Mouse (Mus musculus): ENCODE measurements at regions not wholly inside any gene's neighbourhood (a gene's known extent, or its start where the extent isn't known, plus 50 kb on each side); places are given as distances from the start of the nearest gene placed in this dataset.
"Not testable (repeated sequence)": the region's sequence is repeated elsewhere in the genome, so short reads cannot be mapped to it uniquely, and the experiment has no call there.

DNA sequence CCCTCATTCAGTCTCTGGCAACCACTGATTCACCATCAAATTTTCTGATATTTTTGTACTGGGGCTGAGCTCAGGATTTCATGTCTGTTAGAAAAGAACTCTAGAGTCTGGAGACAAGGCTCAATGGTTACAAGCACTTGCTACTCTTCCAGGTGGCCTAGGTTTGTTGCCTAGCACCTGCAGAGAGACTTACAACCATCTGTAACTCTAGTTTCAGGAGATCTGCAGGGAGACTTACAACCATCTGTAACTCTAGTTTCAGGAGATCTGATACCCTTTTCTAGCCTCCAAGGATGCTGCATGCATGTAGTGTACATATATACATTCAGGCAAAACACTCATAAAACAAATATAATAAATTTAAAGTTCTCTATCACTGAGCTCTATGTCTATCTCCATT, 166.1 kb downstream of the Akr1d1 start:
- no peak for DNase-seq (ENCODE audit: low spot score)

DNA sequence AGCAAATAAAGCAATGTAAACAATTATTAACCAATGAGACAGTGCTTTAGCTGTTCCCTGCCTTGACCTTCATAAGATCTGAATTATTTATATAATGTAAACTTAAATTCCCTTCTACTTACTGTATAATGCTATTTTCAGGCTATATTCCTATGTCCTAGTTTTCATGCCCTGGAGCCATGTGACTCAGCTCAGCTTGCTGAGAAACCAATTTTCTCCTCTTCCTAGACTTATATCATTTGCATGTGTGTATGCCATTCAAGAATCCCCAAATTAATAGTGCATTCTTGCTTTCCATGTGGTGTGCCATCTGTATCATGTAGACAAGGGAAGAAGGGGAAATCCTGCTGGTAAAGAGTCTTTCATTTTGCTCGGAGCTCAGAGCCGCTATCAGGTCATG, 166.7 kb upstream of the Trim24 start:
- no peak for DNase-seq (ENCODE audit: low spot score)

DNA sequence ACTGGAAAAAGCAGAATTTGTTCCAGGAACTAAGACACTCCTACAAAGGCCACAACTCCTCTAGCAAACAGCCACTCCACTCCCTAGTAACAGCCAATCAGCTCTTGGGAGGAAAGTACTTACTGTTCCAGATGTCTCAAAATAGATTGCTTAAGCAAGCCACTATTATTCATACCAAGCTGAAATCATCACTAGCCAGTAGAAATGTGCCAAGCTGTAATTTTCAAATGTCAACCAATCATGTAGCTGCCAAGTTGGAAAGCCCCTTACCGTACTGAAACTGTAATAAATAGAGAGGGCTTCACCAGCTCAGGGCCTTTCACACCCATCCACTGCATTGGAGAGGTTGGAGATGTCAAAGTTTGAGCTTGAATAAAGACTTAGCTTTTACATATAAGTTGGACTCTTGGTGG, 164.9 kb upstream of the Trim24 start:
- DNase-seq (ENCODE audit: low spot score): no peak

DNA sequence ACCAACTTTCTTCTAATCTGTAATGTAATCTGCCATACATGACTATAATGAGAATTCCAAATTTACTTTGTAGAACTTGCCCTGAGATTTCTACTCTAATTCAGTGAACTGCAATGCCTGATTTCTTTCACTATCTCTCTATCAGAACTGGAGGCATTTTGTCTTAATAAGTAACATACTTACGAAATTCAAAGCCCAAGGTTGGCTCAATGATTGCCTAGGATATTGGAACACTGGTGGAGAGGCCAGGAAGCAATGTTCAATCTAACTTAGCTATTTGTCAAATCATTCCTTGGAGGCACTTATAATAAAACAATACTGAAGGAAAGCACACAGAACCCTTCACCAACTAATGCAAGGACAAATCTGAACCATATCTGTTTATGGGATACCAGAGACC, 162.9 kb upstream of the Trim24 start:
- DNase-seq (ENCODE audit: low spot score): not testable (repeated sequence)

DNA sequence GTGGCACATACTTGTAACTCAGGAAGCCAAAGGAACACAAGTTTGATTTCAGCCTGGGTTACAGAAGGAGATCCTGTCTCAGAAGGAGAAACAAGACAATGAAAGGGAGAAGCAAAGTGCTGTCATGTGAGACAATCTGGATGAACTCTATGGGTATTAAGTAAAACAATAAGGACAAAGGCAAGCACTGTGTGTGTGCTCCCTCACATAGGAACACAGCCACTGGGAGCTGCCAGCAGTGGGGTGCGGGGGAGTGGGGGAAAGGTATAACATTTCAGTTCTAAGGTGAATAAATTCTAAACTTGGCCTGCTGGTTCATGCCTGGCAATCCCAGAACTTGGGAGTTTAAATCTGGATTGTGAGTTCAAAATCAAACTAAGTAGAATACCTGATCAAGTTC, 158.8 kb upstream of the Trim24 start:
- DNase-seq (ENCODE audit: low spot score): no peak

DNA sequence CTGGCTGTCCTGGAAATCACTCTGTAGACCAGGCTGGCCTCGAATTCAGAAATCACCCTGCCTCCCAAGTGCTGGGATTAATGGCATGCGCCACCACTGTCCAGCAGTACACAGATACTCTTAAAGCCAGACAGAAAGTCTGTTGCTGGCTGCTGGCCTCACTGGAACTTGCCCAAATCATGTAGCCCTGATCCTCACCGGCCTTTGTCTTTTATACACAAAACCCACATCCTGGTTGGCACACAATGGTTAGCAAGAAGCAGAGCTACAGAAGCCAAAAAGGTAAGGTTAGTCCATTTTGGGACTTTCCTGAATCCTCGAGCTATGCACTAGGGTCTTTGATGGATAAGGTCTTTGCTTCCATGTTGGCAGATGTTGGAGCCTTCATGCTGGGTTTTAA, 157.2 kb upstream of the Trim24 start:
- DNase-seq (ENCODE audit: low spot score): no peak

DNA sequence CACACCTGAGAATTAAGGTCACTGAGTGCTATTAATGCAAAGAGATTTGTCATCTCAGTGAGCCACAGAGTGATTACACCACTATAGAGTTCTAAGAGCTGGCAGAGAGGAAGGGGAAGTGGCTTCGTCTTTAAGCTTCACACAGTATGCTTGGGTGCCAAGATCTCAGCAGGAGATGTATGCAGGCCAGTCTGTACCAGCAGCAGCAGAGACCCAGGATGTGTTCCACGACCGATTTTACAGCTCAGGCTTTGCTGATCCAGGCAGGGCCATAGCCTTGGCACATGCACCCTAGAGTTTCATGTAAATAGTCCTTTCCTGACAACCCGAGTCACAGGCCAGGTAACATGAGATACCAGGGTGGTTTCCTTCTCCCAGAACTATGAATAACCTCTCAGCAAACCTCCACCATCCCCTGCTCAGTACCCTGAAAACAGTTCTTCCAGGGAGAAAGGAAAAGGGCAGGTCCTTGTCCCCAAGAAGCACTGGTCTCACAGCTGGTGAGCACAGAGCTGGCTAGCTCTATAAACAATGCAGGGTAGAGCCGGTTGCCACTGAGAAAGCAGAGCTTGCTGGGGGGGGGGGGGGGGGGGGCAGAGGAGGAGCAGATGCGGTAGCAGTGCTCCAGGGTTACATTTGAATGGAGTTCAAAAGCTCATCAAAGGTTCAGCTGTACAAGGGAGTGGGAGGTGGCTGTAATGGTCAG, 156.2 kb upstream of the Trim24 start:
- DNase-seq (ENCODE audit: low spot score): no peak

DNA sequence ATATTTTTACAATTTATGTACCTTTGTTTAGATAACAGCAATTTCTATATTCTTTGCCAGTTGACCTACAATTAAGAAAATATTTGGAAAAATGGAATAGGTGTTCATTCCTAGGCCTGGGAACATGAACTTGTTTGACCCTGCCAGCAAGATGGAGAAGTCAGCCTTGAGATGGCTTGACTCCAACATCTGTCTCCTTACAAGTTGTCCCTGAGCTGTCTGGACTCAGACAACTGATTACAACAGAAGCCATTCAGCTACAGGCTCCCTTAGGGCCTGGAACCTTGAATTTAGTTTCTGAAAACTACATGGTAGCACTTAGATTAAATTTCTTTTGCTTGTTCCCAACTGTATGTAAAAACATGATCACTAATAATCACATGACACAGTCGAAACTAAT, 148.9 kb upstream of the Trim24 start:
- no peak for DNase-seq (ENCODE audit: low spot score)

DNA sequence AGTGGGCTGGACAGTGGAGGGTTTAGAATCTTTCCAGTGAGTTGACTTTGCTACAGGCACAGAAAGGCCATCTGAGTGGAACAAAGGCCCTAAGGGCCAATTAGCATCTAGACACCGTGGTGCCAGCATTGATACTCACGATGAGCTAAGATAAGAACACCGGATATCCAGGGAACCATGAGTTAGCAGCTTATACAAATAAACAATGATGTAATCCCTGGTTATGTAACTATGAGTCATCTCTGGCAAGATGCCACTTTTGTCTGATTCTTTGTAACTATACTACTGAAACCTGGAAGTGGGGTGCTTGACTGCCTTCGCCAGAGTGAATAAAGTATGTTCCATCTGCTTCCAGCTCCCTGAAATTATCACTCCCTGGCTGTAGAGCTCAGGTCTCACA, 147.3 kb upstream of the Trim24 start:
- DNase-seq (ENCODE audit: low spot score): no peak

DNA sequence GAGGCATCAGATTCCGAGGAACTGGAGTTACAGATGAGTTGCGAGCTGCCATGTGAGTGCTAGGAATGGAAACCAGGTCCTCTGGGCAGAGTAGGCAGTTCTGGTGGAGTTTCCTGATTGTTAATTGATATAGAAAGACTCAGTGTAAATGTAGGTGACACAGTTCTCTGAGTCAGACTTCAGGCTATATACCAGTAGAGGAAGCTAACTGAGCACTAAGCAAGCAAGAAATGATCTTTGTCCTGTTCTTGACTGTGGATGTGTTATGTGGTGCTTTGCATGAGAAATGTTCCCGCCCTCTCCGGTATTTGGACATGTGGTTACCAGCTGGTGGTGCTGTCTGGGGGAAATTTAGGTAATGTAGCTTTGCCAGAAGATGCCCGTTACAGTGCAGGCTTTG, 146.4 kb upstream of the Trim24 start:
- DNase-seq (ENCODE audit: low spot score): no peak

DNA sequence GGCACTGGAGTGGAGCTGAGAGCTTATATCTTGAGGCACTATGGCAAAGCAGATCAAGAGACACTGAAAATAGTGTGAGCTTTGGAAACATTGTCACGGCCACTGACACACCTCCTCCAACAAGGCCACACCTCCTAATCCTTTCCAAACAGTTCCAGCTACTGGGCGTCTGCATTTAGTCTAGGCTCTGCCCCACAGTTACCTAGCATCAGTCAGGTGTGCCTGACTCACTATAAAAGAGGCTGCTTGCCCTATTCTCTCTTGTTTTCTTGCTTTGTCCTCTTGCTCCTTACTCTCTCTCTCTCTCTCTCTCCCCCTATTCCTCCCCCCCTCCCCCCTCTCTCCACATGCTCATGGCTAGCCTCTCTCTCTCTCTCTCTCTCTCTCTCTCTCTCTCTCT, 142.0 kb upstream of the Trim24 start:
- DNase-seq (ENCODE audit: low spot score): no peak

DNA sequence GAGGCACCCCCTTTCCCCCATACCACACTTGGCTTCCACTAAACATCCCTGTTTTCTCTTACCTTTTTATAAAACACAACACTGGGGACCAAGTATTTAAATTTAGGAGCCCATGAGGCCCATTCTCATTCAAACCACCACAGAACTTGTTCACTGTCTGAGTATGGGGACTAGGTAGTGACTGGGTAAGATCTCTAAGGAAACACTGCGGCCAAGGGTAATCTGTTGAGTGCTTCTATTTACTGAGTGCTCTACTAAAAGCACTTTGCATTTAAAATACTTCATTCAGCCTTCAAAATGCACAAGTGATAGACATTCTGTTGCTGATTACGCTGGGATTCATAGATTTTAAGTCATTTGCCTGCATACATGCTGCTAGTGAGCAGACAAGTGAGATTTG, 141.4 kb upstream of the Trim24 start:
- no peak for DNase-seq (ENCODE audit: low spot score)

DNA sequence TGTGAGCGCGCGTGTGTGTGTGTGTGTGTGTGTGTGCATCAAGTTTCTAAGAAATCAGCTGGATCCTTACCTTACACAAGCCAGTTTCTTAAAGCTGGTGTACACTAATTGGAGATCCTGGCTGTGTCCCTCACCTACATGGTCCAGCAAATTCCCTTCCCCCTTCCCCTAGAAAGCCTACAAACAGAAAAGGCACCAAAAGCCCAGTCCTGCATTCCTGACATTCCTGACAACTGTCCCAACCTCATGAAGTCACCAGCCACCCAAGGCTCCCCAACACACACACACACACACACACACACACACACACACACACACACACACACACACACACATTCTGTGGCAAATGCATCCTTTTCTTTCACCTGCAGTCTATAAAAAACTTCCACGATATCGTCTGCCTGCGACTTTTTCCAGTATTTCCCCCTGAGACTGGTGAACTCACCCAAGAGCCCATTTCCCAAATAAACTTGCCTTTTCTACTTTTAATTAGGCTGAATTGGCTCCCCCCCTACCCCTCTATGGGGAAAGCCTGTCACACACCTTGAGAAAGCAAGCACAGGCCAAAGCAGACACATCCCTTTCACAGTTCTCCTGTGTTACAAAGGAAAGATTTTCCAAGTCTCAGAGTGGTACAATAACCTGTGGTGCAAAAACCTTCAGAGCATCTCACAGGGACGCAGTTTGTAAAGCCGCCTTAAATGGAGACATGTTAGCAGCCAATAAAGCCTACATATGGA, 139.9 kb upstream of the Trim24 start:
- no peak for DNase-seq (ENCODE audit: low spot score)

DNA sequence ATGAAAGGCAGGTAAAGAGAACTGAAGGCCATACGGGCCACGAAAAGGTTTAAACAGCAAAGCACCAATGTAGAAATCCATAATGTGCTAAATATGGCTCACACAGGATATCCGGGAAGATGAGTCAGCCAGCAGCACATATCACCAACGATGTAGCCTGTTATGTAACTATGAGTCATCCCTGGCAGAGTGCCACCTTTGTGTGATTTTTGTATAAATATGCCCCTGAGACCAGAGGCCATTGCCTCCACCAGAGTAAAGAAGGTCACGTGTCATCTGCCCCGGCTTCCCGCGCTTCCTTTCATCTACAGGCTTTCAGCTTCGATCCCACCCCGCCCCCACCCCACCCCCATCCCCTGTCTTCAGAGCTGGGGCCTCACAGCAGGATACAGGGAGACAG, 138.2 kb upstream of the Trim24 start:
- DNase-seq (ENCODE audit: low spot score): peak; percentile 12

DNA sequence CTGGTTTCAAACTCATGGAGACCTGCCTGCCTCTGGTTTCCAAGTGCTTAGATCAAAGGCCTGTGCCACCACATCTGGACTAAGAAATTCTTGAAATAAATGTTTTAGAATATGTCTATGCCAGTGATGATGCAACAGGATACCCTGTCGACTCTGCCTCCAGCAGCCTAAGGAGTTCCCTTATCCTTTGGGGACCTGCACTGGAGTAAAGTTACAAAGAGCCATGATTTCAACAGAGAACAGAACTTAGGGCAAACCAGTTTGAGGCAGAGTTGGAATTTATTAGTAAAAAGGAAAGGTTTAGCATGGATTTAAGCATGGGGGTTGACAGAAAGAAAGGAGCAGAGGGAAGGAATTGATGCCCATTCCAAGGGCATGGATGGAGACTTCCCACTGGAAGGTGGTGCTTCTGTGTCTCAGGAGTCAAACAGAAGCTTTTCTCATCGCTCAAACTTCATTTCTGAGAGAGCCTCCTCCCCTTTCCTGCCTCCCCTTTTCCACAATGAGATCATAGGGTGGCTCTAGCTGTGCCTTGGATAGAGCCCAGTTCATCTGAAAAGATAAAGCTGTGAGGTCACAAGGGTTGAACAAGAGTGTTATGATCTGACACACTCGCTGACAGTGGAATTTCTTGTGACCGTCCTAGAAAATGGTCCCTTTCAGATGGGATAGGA, 135.2 kb upstream of the Trim24 start:
- no peak for DNase-seq (ENCODE audit: low spot score)

DNA sequence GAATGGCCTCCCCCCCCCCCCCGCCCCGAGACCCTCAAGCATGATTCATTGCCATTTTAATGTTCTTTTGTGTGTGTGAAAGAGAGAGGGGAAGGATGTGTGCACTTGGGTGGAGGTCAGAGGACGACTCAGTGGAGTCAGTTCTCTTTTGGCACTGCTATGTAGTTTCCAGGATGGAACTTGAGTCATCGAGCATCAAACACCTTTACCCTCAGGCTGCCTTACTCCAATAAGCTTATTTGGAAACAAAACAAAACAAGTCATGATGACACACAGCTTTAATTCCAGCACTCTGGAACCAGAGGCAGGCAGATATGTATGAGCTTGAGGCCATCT, 134.7 kb upstream of the Trim24 start:
- DNase-seq (ENCODE audit: low spot score): no peak

DNA sequence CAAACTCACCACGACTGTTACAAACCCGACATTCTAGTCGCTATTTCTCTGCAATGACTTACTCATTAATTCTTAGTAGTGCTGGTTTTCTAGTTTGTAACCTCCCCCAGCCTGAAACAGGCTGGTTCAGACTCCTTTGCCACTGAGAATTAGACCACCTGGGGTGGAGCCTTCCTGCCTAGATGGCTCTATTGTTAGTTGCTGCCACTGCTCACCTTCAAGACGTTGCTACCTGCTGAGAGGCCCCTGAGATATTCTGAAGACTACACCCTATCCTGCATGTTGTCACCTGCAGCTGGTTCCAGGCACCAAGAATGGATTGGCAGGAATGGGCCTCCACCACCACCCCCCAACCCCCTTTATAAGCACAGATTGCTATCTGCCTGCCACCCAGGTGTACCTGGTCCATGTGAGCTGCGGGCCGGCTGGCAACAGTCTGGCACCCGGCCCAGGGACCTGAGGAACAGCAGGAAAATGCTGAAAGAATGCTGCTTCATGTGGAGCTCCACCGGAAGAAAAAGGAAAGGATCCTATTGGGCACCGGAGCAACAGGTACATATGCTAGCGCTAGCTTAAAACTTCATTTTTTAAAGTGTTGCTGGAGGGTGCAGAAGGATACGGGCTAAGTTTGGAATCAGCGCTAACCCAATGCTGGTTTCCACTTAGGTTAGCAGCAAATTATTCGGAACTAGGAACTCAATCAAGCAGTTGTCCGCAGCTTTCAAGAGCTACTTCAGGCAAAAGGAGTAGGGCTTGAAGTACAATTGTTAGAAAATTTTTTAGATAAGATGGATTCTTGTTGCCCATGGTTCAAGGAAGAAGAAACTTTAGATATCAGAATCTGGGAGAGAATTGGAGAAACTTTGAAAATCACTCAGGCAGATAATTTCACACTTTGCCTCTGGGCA, 129.4 kb upstream of the Trim24 start:
- no peak for DNase-seq (ENCODE audit: low spot score)

DNA sequence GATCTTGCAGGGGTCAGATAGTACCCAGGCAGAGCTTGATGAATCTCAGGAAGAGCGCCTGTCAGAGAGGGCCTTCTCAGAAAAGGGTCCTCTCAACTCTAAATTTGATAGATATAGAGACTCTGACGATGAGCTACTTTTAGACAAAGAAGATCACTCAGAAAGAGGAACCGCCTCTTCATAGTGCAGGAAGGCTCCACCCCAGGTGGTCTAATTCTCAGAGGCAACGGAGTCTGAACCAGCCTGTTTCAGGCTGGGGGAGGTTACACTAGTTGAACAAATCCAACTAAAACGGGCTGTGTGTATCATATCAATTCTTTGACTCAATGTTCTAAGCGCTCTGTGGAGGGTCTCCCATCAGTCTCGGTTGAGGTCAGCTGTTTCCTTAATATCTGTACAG, 128.7 kb upstream of the Trim24 start:
- DNase-seq (ENCODE audit: low spot score): not testable (repeated sequence)

DNA sequence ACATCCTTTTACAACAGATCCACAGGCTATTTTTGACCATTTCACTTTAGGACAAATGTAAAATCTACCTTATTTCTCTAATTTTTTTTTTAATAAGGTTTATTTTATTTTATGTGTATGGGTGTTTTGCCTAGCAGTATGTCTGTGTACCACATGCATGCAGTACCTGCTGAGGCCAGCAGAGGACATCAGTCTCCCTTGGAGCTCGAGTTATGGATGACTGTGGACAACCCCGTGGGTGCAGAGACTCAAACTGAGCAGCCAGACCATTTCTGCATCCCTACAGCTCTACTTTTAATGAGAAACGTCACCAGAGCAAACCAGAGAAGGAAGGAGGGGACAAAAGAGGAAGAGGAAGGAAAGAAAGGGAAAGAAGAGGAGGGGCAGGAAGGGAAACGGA, 125.9 kb upstream of the Trim24 start:
- DNase-seq (ENCODE audit: low spot score): peak; percentile 4

DNA sequence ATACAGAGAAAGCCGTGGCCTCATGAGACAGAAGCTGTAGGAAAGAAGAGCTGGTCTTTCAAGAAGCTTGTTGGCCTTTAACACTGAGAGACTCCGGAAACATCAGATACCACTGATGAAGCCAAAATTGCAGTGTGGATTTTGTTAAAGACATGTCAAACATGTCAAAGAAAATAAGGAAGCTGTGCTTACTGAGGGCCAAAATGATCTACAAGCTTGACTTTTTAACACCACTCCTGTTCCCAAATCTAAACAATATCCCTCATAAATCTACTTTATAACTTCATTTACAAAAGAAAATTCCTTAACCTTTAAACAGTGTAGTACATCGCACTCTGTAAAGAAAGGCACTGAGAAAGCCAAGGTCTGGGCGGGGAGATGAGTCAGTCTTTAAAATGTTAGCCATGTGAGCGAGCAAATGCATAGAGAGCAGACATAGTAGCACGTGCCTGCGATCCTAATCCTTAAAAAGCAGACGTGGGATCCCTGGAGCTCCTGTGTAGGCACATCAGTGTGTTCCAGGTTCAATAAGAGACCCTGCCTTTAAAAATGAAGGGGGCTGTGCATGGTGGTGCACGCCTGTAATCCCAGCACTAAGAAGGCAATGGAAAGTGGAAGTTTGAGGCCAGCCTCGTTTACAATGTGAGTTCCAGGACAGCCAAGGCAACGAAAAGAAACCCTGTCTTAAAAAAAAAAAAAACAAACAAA, 125.1 kb upstream of the Trim24 start:
- DNase-seq (ENCODE audit: low spot score): no peak

DNA sequence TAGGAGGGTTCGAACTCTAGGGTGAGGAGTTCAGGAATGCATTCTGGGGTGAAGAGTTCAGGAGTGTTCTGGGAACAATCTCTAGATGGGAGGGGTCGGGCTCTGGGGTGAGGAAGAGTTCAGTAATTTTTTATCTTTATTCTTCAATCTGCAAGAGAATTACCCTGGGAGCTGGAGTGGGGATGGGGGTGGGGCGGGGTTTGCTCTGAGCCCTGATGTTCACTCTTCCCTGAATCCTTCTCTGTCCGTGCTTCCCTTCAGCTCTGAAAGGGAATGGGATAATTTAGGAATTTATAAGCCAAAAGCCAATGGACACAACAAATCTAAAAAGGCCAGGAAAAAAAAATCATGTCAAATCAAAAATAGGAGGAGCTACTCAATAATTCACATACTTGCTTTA, 122.8 kb upstream of the Trim24 start:
- not testable (repeated sequence) for DNase-seq (ENCODE audit: low spot score)
